Comparison of ENCODE assay signal across 7 mouse cellular contexts in genomic region chr4:45771619-45772018, GRCm38 (mm10). TPM values are rescaled to one million over a fixed set of nuclear protein-coding genes. Genes with fewer than 3 reads are reported as not detected.
A peak's percentile ranks its signal among the peaks of the same experiment; 100 is the strongest.
DNase-seq lines count a peak whose midpoint lies in the region; ATAC-seq lines count a peak whose summit lies in the region.

No protein-coding gene starts in this region.

- peak overlapping the region; percentile 17; the same call in 1 of the 2 replicates for H3K4me2 ChIP-seq in forebrain, embryonic 12.5 days

- peaks cover 40% of the 10 kb centered on the region for H3K27me3 ChIP-seq in forebrain, embryonic 12.5 days

- H3K27ac ChIP-seq in forebrain, embryonic 12.5 days: peak overlapping the region; percentile 92

- no peaks in the 10 kb centered on the region for H3K36me3 ChIP-seq in forebrain, embryonic 12.5 days (replicated peaks)

- H3K4me1 ChIP-seq in forebrain, embryonic 12.5 days: peaks cover 52% of the 10 kb centered on the region

- 2% methylated on average over 5 of the region's 5 CpGs for WGBS in forebrain, embryonic 12.5 days

- ATAC-seq in forebrain, embryonic 12.5 days (ENCODE audit: low FRiP score): peak; percentile 76

- 0 out of 2 replicates have a peak overlapping the region, but pooled peaks have one; percentile 4 for H3K9ac ChIP-seq in forebrain, embryonic 12.5 days

- peak; percentile 27 to 37 for DNase-seq in urinary bladder, postnatal 36 days (ENCODE audit: low spot score in 2 of 2)
- DNase-seq in urinary bladder, postnatal 10 days (ENCODE audit: low spot score): no peak
- DNase-seq in c-Kit-positive CD71-negative TER-119-negative erythroid progenitor cells, embryonic 14.5 days (ENCODE audit: low read depth): peak; percentile 56
- peak; percentile 25 to 32 for DNase-seq in kidney, adult 8-10 months
- peak; percentile 57 for DNase-seq in lung, postnatal 36 days
- DNase-seq in right cerebral cortex, postnatal 25 days: peak; percentile 42

- no peaks in the 10 kb centered on the region for H3K9me3 ChIP-seq in forebrain, embryonic 12.5 days

- H3K4me3 ChIP-seq in forebrain, embryonic 12.5 days (replicated peaks): no peak overlapping the region

RNA-seq across cellular contexts. Expression of gene Aldh1b1, which starts 27.2 kb away (rescaled TPM):
- 9.7 and 11.3 TPM in 2 replicates for polyA plus RNA-seq in forebrain, embryonic 12.5 days (2016; fragmentation: Nextera tagmentation; extraction: Ambion mirVana)

RNA-seq across cellular contexts. Expression of gene Igfbpl1, which starts 55.1 kb away (rescaled TPM):
- 55.9 and 74.5 TPM in 2 replicates for polyA plus RNA-seq in forebrain, embryonic 12.5 days (2016; fragmentation: Nextera tagmentation; extraction: Ambion mirVana)
